Mouse (Mus musculus) stomach, postnatal 0 days (tissue): ENCODE results near the gene N6amt1.

Source experiments
- CTCF ChIP-seq: IDR thresholded peaks from 2 replicates; pipeline ENCODE4 v1.5.1; 2016; ENCODE audit warnings: antibody characterized with exemption, low read depth, mild to moderate bottlenecking, moderate library complexity
- EP300 ChIP-seq: optimal IDR thresholded peaks from 2 replicates; pipeline ENCODE3; 2016; ENCODE audit warnings: antibody characterized with exemption

DNA sequence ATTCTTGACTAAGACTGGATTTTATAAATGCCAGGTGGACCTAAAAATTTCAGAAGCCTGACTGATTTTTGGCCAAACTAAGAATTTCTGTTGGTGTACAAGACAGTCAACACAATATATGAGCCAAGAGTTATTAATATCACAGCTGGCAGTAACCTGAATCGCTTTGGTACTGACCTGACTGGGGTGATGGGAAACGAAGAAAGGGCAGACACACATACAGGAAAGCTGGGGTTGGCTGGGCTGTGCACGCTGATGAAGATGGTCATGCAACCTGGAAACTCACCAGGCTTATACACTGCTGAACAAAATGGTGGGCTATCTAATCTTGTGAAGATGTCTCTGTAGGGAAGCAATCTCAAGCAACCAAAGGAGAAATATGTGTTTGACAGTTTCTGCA, 24.0 kb upstream of the N6amt1 start:
- TF ChIP-seq CTCF (no peak), EP300 (no peak)
